Mouse (Mus musculus): ENCODE data around the gene Ddc.

Ddc gene

GRCm38 (mm10) chr11:11905518-11905917 is 7.6 kb upstream of the Ddc start:
- no peak for DNase-seq (ENCODE audit: low spot score)

DNA sequence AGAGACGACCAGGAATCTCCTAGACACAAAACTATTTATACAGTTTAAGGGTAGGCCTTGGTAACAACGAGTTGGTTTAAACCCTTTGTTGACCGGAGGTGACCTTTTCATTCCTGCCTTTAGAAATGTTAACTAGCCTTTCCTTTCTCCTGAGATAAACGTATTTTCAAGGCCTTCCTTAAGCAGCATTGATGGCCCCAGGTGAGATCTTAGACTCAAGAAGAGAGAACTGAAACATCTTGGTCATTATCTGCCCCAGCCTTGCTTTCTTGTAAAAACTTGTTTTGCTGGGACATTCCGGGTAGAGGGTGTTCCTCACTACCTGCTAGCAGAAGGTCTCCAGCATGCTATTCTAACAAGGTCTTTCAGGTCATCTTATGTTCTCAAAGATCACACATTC is 7.1 kb upstream of the Ddc start:
- DNase-seq (ENCODE audit: low spot score): no peak

- no peak for DNase-seq (ENCODE audit: low spot score)
These were observed 3.6 kb upstream of the Ddc start for GRCm38 (mm10) chr11:11901509-11901908.

- no peak for DNase-seq (ENCODE audit: low spot score)
These were observed 552 bp upstream of the Ddc start for GRCm38 (mm10) chr11:11898496-11898895.

DNA sequence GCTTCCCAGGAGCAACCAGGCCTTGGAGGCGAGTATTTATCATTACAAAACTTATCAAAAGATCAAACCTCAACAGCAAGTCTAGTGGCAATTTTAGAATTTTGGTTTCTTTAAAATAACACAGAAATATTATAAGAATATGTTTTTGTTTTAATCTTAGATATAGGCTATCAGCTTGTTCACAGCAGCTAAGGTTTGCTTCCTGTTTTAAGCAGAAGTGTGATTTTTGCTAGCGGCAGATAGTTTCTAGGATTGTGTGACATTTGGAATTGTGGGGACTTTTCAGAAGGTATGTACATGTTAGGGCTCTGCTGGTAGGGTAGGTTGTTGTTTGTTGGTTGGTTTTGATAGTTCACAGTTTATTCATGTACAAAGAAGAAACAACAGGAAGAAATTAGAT is 2.5 kb downstream of the Ddc start:
- DNase-seq (ENCODE audit: low spot score): no peak

DNA sequence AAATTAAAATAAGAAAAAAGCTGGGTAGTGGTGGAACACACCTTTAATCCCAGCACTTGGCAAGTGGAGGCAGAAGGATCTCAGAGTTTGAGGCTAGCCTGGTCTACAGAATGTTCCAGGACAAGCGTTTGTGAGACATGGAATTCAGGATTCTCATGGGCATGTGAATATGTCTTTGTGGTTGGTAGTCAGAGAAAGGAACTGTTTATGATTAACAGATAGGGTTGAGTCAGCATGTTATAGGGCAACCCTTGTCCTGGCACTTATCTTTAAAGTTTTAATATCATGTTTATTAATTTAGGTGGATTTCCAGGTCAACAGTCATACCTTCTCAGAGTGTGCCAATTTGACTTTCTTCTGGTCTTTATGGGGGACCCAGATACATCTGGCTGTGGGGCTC is 4.2 kb downstream of the Ddc start:
- no peak for DNase-seq (ENCODE audit: low spot score)

DNA sequence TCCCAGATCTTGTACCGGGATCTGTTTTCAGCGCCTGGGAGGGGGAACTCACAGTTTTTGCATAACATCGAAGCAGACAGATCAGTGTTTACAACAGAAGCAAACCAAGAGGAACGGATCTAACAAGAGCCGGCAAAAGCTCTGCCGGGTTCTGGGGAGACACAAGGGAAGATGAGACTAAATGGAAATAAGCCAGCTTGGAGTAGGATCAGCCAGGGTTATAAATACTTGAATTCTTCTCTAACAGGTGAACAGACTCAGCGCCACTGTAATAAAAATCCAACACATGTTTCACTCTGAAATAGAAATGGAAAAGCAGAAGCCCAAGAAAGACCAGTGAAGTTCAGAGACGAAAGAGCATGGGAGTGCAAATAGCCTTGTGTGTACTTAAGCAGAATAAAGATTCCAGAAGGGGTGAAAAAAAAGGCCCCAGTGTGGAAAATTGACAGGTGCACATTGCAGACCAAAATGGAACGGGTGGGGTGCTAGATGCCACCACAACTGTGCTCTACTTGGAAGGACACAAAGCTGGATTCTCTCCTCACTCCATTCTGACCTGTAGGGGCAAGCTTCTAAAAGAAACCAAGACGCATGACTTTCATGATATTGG is 4.8 kb downstream of the Ddc start:
- no peak for DNase-seq (ENCODE audit: low spot score)

DNA sequence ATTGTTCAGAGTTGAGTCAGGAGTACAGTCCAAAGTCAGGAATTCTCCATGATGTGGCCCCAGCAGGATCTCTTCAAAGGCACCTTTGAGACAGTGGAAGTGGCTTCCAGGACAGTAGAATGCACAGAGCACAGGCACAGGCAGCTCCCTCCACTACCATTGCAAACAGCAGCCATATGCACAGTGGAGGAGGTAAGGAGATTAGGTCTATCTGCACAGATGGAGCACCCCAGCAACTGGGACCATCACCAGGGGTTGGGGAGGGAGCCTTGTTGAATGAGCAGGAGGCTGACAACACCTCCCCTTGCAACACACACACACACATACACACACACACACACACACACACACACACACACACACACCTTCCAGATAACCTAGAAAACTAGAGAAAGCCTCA is 6.1 kb downstream of the Ddc start:
- DNase-seq (ENCODE audit: low spot score): no peak

GRCm38 (mm10) chr11:11890139-11890741 is 7.7 kb downstream of the Ddc start:
- no peak for DNase-seq (ENCODE audit: low spot score)

DNA sequence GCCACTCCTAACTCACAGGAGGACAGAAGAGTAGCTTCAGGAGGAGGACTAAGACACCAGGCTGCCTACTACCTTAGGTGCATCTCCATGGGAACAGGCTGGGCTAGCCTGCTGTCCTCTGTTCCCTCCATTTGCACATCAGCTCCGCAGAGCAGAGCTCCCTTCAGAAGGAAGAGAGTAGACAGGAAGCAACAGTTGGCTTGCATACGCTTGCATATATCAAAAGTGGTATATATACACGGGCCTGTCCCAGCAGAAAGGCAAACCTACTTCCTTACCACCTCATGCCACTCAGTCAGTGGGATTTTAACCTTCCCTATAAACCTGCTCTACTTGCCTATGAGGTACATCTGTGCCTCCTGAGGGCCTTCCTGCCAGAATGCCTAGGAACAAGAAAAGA is 9.2 kb downstream of the Ddc start:
- DNase-seq (ENCODE audit: low spot score): no peak

GRCm38 (mm10) chr11:11888051-11888450 is 9.9 kb downstream of the Ddc start:
- no peak for DNase-seq (ENCODE audit: low spot score)

- no peak for DNase-seq (ENCODE audit: low spot score)
These were observed 11.4 kb downstream of the Ddc start for GRCm38 (mm10) chr11:11886403-11886998.

DNA sequence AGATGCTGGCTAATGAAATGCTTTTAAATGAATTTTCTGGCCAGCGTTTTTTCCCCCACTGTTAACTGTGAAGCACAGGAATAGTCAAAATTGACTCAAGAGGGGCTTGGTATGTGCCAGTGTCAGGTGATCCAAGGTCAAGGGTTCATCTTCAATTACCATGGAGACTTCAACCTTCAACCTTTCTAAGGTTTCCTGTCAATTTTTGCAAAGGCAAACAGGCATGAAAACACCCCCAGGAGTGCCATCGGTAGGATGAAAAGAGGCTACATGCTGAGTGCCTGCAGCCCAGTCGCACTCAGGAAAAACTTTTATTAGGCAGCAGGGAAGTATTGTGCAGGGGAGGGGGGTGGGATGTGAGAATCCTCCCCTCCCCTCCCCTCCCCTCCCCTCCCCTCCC is 12.0 kb downstream of the Ddc start:
- no peak for DNase-seq (ENCODE audit: low spot score)

DNA sequence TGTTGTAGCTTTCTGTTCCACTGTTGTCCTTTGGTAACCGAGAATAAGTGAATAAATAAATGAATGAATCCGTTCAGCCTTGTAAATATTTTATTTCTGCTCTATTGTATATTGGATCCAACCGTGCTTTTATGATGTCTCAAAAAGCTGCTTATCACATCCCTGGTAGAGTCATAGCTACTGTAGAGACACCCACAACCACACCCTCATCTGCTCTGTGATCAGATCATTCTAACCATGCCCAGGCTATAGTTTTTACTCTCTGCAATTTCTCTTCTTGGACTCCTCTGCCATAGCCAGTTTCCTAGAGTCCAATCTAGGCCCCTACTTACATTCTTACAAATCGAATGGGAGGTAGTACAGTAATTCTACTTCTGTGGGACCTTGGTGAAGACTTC is 12.7 kb downstream of the Ddc start:
- no peak for DNase-seq (ENCODE audit: low spot score)

GRCm38 (mm10) chr11:11884533-11885245 is 13.3 kb downstream of the Ddc start:
- no peak for DNase-seq (ENCODE audit: low spot score)

DNA sequence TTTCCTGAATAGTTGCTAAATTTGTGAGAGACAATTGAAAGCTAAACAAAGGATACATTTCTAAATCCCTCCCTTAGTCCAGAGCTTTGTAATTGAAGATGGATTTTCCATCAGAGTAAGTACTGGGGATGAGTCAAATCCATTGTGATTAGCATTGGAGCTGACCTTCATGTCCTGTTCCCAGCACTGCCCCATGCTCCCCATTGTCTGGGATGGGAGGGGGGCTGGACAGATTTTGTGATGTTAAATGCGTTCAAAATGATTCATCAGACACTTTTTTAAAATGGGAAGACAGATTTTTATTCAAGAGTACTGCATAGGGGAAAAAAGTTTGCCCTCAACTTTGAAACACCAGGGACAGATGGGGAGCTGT is 16.2 kb downstream of the Ddc start:
- DNase-seq (ENCODE audit: low spot score): no peak

DNA sequence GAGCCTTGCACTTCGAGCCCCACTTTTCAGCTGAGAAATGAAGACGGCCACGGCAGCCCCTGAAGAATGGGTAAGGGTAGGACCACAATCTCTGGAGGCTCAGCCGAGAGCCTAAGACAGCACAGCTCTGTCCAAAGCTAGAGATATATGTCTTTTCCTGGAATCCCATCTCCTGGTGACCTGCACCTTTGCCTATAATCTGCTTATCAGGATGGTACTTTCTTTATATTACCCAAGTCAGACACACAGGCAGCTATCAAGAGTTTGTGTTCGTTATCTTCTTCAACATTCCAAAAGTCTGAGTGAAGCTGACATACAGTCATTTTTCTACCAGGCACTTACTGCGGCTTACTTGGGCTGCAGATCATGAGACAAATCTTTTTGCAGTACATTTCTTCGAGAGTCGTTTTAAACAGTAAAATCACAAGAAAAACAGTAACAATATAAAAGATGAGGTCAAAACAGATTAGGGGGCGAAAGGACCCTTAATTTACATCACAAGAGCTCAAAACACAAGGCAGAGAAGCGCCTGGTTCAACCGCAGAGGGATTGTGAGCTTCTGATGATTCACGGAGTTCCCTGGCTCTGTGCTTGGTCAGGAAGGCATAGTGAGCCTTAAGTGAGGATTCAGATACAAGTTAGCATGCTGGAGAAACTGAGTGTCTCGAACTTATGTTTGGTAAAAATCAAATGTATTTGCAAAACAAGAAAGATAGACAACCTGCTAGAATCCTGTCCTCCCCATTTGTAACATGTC is 16.7 kb downstream of the Ddc start:
- DNase-seq (ENCODE audit: low spot score): no peak

DNA sequence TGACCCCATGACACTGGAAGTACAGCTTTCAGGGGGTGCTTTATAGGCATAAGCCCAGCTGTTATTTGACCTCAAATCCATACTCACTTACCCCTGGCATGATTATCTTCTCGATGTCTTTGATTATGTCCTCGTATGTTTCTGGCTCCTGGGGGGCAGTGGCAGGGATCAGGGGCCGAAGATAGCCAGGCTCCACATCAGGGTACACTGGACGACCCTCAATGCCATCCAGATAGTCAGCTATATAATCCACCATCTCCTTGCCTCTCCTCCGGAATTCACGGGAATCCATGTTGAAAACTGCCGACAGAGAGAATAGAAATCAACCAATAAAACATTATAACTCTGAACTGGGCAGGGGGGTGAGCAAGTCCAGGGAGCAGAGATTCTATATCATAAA is 17.6 kb downstream of the Ddc start:
- DNase-seq (ENCODE audit: low spot score): no peak

DNA sequence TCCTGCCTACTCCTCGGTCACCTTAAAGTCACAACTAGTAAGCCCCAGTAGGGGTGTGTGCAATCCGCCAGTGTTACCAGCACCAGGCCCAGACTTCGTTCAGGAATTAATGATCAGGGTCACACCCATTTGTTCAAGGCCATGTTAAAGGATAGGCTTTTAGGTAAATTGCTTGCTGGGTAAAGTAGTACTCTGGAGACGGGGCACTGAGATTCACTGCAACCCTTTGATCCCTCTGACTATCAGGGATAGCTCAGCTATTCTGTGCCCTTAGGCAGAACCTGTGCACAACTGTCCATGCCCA is 18.3 kb downstream of the Ddc start:
- DNase-seq (ENCODE audit: low spot score): no peak

DNA sequence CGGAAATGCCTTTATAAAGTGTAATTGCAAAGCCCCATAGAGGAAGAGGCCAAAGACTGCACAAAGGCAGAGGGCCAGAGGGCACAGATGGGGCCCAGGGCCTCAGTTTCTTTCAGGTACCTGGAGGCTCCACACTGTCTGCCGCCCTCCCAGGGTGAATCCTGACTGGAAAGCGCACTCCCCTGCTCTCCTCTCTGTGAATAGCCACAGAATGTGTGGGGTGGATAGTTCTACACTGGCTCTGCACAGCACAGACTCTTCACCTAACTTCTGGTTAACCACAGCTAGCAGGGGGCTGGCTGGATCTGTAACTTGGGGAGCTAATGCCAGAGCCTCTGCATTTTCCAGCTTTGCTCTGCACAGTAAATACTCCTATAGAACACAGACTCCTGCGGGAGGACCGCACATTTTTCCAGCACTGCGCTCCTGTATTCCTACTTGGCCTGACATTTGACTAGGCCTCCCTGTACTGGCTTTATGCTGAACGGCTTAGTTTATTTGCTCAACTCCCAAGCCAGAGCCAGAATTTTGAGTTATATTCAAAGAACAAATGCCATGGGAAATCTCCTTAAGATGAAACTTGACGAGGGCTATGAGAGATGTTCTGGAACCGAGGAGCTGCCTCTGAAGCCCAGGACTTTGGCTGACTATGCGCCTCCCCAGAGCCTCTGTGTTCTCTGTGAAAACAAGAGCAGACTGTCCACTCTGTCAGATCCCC is 18.8 kb downstream of the Ddc start:
- DNase-seq (ENCODE audit: low spot score): no peak

GRCm38 (mm10) chr11:11878278-11878980 is 19.5 kb downstream of the Ddc start:
- DNase-seq (ENCODE audit: low spot score): no peak

DNA sequence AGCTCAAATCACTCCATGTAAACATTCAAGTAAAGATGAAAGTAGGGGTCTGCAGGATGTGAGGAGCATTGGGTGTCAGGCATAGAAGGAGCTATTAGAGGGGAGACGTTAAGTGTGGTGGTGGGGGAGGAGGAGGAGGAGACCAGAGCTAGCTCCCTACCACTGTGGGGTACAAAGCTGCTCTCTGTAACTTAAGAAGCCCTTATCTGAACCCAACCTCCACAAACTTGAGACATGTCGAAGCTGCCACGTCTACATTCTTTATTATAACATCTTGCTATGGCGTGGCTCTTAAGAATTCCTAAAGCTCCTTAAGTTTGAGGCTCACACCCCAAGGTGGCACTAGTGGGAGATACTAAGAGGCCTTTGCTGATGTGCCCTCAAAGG is 20.1 kb downstream of the Ddc start:
- DNase-seq (ENCODE audit: low spot score): no peak

Measured in layer of hippocampus, adult 9-10 months (tissue).